Mouse (Mus musculus): ENCODE results near the gene Pecam1.
A peak's percentile ranks its signal among the peaks of the same experiment; 100 is the strongest.
"Not testable (repeated sequence)": the region's sequence is repeated elsewhere in the genome, so short reads cannot be mapped to it uniquely, and the experiment has no call there.

Gene Pecam1

GRCm38 (mm10) chr11:106666470-106667107 is 83.8 kb downstream of the Pecam1 start:
- DNase-seq (ENCODE audit: low spot score in 2 of 2), result no peak

- DNase-seq (ENCODE audit: low spot score in 2 of 2), result no peak
Observed at GRCm38 (mm10) chr11:106665841-106666240, 84.6 kb downstream of the Pecam1 start.

GRCm38 (mm10) chr11:106665328-106665727 is 85.1 kb downstream of the Pecam1 start:
- DNase-seq (ENCODE audit: low spot score in 2 of 2), result no peak

- DNase-seq (ENCODE audit: low spot score in 2 of 2), result no peak
Observed at GRCm38 (mm10) chr11:106664691-106665090, 85.7 kb downstream of the Pecam1 start.

GRCm38 (mm10) chr11:106663838-106664237 is 86.6 kb downstream of the Pecam1 start:
- no peak for DNase-seq (ENCODE audit: low spot score in 2 of 2)

- no peak for DNase-seq (ENCODE audit: low spot score in 2 of 2)
Observed at GRCm38 (mm10) chr11:106662634-106663407, 87.6 kb downstream of the Pecam1 start.

- DNase-seq (ENCODE audit: low spot score in 2 of 2), result no peak
Observed at GRCm38 (mm10) chr11:106660453-106661081, 89.9 kb downstream of the Pecam1 start.

- DNase-seq (ENCODE audit: low spot score in 2 of 2), result no peak
Observed at GRCm38 (mm10) chr11:106659598-106660295, 90.7 kb downstream of the Pecam1 start.

- peak; percentile 60 for DNase-seq (ENCODE audit: low spot score in 2 of 2)
Observed at GRCm38 (mm10) chr11:106658051-106658880, 92.2 kb downstream of the Pecam1 start.

GRCm38 (mm10) chr11:106656896-106657498 is 93.4 kb downstream of the Pecam1 start:
- not testable (repeated sequence) for DNase-seq (ENCODE audit: low spot score in 2 of 2)

- DNase-seq (ENCODE audit: low spot score in 2 of 2), result peak in 1 of 2 experiments; percentile 62
Observed at GRCm38 (mm10) chr11:106648347-106648746, 102.1 kb downstream of the Pecam1 start.

GRCm38 (mm10) chr11:106642966-106643637 is 107.3 kb downstream of the Pecam1 start:
- DNase-seq (ENCODE audit: low spot score in 2 of 2), result no peak

- no peak for DNase-seq (ENCODE audit: low spot score in 2 of 2)
Observed at GRCm38 (mm10) chr11:106641580-106641979, 108.8 kb downstream of the Pecam1 start.

GRCm38 (mm10) chr11:106640059-106640458 is 110.4 kb downstream of the Pecam1 start:
- DNase-seq (ENCODE audit: low spot score in 2 of 2), result no peak

- no peak for DNase-seq (ENCODE audit: low spot score in 2 of 2)
Observed at GRCm38 (mm10) chr11:106639356-106639692, 111.1 kb downstream of the Pecam1 start.

GRCm38 (mm10) chr11:106638551-106639355 is 111.7 kb downstream of the Pecam1 start:
- DNase-seq (ENCODE audit: low spot score in 2 of 2), result no peak

GRCm38 (mm10) chr11:106637754-106638153 is 112.7 kb downstream of the Pecam1 start:
- no peak for DNase-seq (ENCODE audit: low spot score in 2 of 2)

GRCm38 (mm10) chr11:106635946-106636345 is 114.5 kb downstream of the Pecam1 start:
- no peak for DNase-seq (ENCODE audit: low spot score in 2 of 2)

- DNase-seq (ENCODE audit: low spot score in 2 of 2), result not testable (repeated sequence)
Observed at GRCm38 (mm10) chr11:106634175-106634574, 116.3 kb downstream of the Pecam1 start.

All from frontal cortex, postnatal 14 days (tissue).